Mouse (Mus musculus): ENCODE data around the gene Oas1c. TPM values are rescaled to one million over a fixed set of nuclear protein-coding genes. Genes with fewer than 3 reads are reported as not detected.
"Not testable (repeated sequence)": the region's sequence is repeated elsewhere in the genome, so short reads cannot be mapped to it uniquely, and the experiment has no call there.

Oas1c gene
- polyA plus RNA-seq, 1 experiment, result not detected

GRCm38 (mm10) chr5:120831031-120831430 is 18.7 kb upstream of the Oas1c start:
- H3K9me3 ChIP-seq, result peaks cover 9% of the 10 kb centered on the region
- no peaks in the 10 kb centered on the region for H3K36me3 ChIP-seq (replicated peaks; ENCODE audit: low read length)
- no peak overlapping the region for H3K4me3 ChIP-seq (replicated peaks)
- H3K4me1 ChIP-seq, result peaks cover 4% of the 10 kb centered on the region
- TF ChIP-seq FLI1 (IDR thresholded peaks at IDR 0.05; ENCODE audit: low read length) (no peak), GATA1 (IDR thresholded peaks at IDR 0.05; ENCODE audit: borderline replicate concordance, low read length) (no peak)
- peaks cover 16% of the 10 kb centered on the region for H3K27me3 ChIP-seq (replicated peaks)

- Histone ChIP-seq H3K27me3 (replicated peaks) (no peaks in the 10 kb centered on the region), H3K4me1 (peaks cover 7% of the 10 kb centered on the region), H3K9me3 (peaks cover 13% of the 10 kb centered on the region), H3K36me3 (replicated peaks; ENCODE audit: low read length) (peaks cover 79% of the 10 kb centered on the region), H3K4me3 (replicated peaks) (no peak overlapping the region)
- TF ChIP-seq GATA1 (IDR thresholded peaks at IDR 0.05; ENCODE audit: borderline replicate concordance, low read length) (no peak), FLI1 (IDR thresholded peaks at IDR 0.05; ENCODE audit: low read length) (no peak)
Observed at GRCm38 (mm10) chr5:120818999-120819398, 6.7 kb upstream of the Oas1c start.

GRCm38 (mm10) chr5:120815949-120816348 is 3.6 kb upstream of the Oas1c start:
- Histone ChIP-seq H3K27me3 (replicated peaks) (no peaks in the 10 kb centered on the region), H3K36me3 (replicated peaks; ENCODE audit: low read length) (peaks cover 56% of the 10 kb centered on the region), H3K4me3 (replicated peaks) (no peak overlapping the region), H3K4me1 (peaks cover 32% of the 10 kb centered on the region), H3K9me3 (peaks cover 13% of the 10 kb centered on the region)
- TF ChIP-seq FLI1 (IDR thresholded peaks at IDR 0.05; ENCODE audit: low read length), result no peak
- TF ChIP-seq GATA1 (IDR thresholded peaks at IDR 0.05; ENCODE audit: borderline replicate concordance, low read length), result no peak

- H3K27me3 ChIP-seq (replicated peaks), result no peaks in the 10 kb centered on the region
- TF ChIP-seq FLI1 (IDR thresholded peaks at IDR 0.05; ENCODE audit: low read length) (no peak), GATA1 (IDR thresholded peaks at IDR 0.05; ENCODE audit: borderline replicate concordance, low read length) (no peak)
- peaks cover 34% of the 10 kb centered on the region for H3K36me3 ChIP-seq (replicated peaks; ENCODE audit: low read length)
- H3K4me3 ChIP-seq (replicated peaks), result peak overlapping the region; percentile 95
- H3K9me3 ChIP-seq, result no peaks in the 10 kb centered on the region
- H3K4me1 ChIP-seq, result peaks cover 48% of the 10 kb centered on the region
Observed at GRCm38 (mm10) chr5:120813023-120813422, 709 bp upstream of the Oas1c start.

- no peak for TF ChIP-seq GATA1 (IDR thresholded peaks at IDR 0.05; ENCODE audit: borderline replicate concordance, low read length)
- TF ChIP-seq FLI1 (IDR thresholded peaks at IDR 0.05; ENCODE audit: low read length), result no peak
- Histone ChIP-seq H3K36me3 (replicated peaks; ENCODE audit: low read length) (peaks cover 2% of the 10 kb centered on the region), H3K4me3 (replicated peaks) (no peak overlapping the region)
Observed at GRCm38 (mm10) chr5:120809171-120809570, 3.1 kb downstream of the Oas1c start.

GRCm38 (mm10) chr5:120806458-120806857 is 5.9 kb downstream of the Oas1c start:
- no peak for TF ChIP-seq FLI1 (IDR thresholded peaks at IDR 0.05; ENCODE audit: low read length)
- TF ChIP-seq GATA1 (IDR thresholded peaks at IDR 0.05; ENCODE audit: borderline replicate concordance, low read length), result no peak
- Histone ChIP-seq H3K27me3 (replicated peaks) (peaks cover 30% of the 10 kb centered on the region), H3K4me3 (replicated peaks) (no peak overlapping the region), H3K36me3 (replicated peaks; ENCODE audit: low read length) (no peaks in the 10 kb centered on the region), H3K9me3 (no peaks in the 10 kb centered on the region), H3K4me1 (peaks cover 19% of the 10 kb centered on the region)

More at GRCm38 (mm10) chr5:120809171-120809570, 3.1 kb downstream of the Oas1c start:
- Histone ChIP-seq H3K27me3 (replicated peaks) (peaks cover 13% of the 10 kb centered on the region), H3K9me3 (no peaks in the 10 kb centered on the region), H3K4me1 (peaks cover 41% of the 10 kb centered on the region)

GRCm38 (mm10) chr5:120803596-120803995 is 8.7 kb downstream of the Oas1c start:
- Histone ChIP-seq H3K4me3 (replicated peaks) (no peak overlapping the region), H3K9me3 (no peaks in the 10 kb centered on the region), H3K36me3 (replicated peaks; ENCODE audit: low read length) (no peaks in the 10 kb centered on the region), H3K4me1 (peaks cover 6% of the 10 kb centered on the region; the same call in 1 of the 2 replicates), H3K27me3 (replicated peaks) (peaks cover 46% of the 10 kb centered on the region)
- TF ChIP-seq GATA1 (IDR thresholded peaks at IDR 0.05; ENCODE audit: borderline replicate concordance, low read length) (no peak), FLI1 (IDR thresholded peaks at IDR 0.05; ENCODE audit: low read length) (no peak)

GRCm38 (mm10) chr5:120798943-120799342 is 13.4 kb downstream of the Oas1c start:
- H3K4me3 ChIP-seq (replicated peaks); H3K4me1 ChIP-seq; H3K36me3 ChIP-seq (replicated peaks; ENCODE audit: low read length); H3K9me3 ChIP-seq: not testable (repeated sequence)
- peaks cover 53% of the 10 kb centered on the region for H3K27me3 ChIP-seq (replicated peaks)

- H3K27me3 ChIP-seq (replicated peaks), result peaks cover 50% of the 10 kb centered on the region
- H3K4me1 ChIP-seq; H3K4me3 ChIP-seq (replicated peaks); H3K36me3 ChIP-seq (replicated peaks; ENCODE audit: low read length); H3K9me3 ChIP-seq: not testable (repeated sequence)
Observed at GRCm38 (mm10) chr5:120798147-120798546, 14.2 kb downstream of the Oas1c start.

GRCm38 (mm10) chr5:120795480-120796034 is 16.8 kb downstream of the Oas1c start, which contains the start of gene Oas1e:
Gene Oas1e, minus strand, starts transcription at chr5:120795530.
- H3K4me1 ChIP-seq; H3K9me3 ChIP-seq; H3K4me3 ChIP-seq (replicated peaks); H3K36me3 ChIP-seq (replicated peaks; ENCODE audit: low read length): not testable (repeated sequence)
- peaks cover 52% of the 10 kb centered on the region for H3K27me3 ChIP-seq (replicated peaks)

GRCm38 (mm10) chr5:120793043-120793442 is 19.3 kb downstream of the Oas1c start:
- Histone ChIP-seq H3K27me3 (replicated peaks) (peaks cover 63% of the 10 kb centered on the region), H3K4me3 (replicated peaks) (no peak overlapping the region), H3K4me1 (no peaks in the 10 kb centered on the region), H3K36me3 (replicated peaks; ENCODE audit: low read length) (no peaks in the 10 kb centered on the region), H3K9me3 (no peaks in the 10 kb centered on the region)
- TF ChIP-seq GATA1 (IDR thresholded peaks at IDR 0.05; ENCODE audit: borderline replicate concordance, low read length) (no peak), FLI1 (IDR thresholded peaks at IDR 0.05; ENCODE audit: low read length) (no peak)

Measured in megakaryocyte, embryonic 14.5 days (primary cell).